Mouse (Mus musculus) Patski (cell line): ENCODE data around the gene Peli2. TPM values are rescaled to one million over a fixed set of nuclear protein-coding genes. Genes with fewer than 3 reads are reported as not detected.

Experiments
- ATAC-seq: fragments of 100-300 bp; one replicate; pipeline ENCODE4 v1.8.0; 2021
- CTCF ChIA-PET: fragments of 350-600 bp; sonication (Branson Sonifier 250); formaldehyde crosslinking; loops from one replicate; lab custom pipeline; 2022; ENCODE audit warnings: inconsistent platforms; lab: Charles Lee
- POLR2A ChIA-PET: fragments of 350-600 bp; sonication (Branson Sonifier 250); formaldehyde crosslinking; loops from one replicate; lab custom pipeline; 2022; ENCODE audit warnings: antibody characterized with exemption, inconsistent platforms; lab: Charles Lee
- DNase-seq: peaks from one replicate; pipeline ENCODE4 v3.0.0-alpha.2; 2011; ENCODE audit warnings: low read depth, low spot score
- H3K27me3 ChIP-seq: fragments of 371-371 bp; one replicate; pipeline ENCODE4 v1.5.1; 2021
- CTCF ChIP-seq: fragments of 100-300 bp; IDR thresholded peaks from one replicate; pipeline ENCODE4 v1.5.1; 2021
- in situ Hi-C: fragments of 300-500 bp; cut with MboI; formaldehyde crosslinking; loops from 3 replicates; pipeline ENCODE4 v1.11.1; 2018; ENCODE audit warnings: low pct_unique_long_range_greater_than_20kb, mixed read lengths
- polyA plus RNA-seq: library from polyadenylated mRNA; unstranded; gene quantifications from one replicate; pipeline ENCODE4 v1.2.3, GENCODE M21; 2021

Peli2 gene
- polyA plus RNA-seq, 1 experiment from 2014 or later: 5.4 TPM

DNA sequence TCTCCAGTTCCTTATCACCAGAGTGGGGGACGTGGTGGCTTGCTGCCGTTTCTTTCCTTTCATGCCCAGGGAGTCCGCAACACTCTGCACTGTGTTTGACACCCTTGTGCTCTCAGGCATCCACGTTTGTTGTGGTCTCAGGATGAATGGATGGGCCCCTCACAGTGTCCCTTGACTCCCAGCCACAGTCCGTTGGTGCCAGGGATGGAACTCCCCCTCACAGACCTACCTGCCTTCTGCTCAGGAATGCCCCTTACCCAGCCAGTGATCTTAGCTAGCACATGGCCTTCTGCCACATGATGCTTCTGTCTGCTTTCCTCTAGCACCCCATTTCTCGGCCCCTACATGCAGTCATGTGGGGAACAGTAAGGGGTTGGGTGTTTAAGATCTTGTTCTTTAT, 65.7 kb downstream of the Peli2 start:
- no peak for DNase-seq
- in situ Hi-C loops: no loop called here
- no peak for ATAC-seq
- ChIA-PET POLR2A (no interaction called here), CTCF (no interaction called here)
- no peak for TF ChIP-seq CTCF
- H3K27me3 ChIP-seq: no peaks in the 10 kb centered on the region

DNA sequence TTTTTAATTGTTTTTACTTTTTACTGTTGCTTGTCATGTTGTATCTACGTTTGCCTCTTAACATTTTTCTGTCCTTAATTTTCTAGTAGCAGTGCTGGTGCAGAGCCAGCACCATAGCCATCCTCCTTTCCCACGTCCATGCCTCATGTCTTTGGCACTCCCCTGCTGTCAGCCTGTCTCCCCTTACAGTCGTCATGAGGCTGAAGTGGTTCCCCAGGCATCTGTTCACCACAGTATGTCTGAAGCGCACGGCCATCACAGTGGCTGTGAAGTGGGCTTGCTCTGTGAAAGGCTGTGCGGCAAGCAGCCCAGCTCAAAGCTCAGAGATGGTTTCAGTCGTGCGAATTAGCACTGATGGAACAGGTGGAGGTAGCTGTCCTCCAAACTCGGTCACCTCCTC, 66.5 kb downstream of the Peli2 start:
- ChIA-PET CTCF (no interaction called here), POLR2A (no interaction called here)
- TF ChIP-seq CTCF: no peak
- DNase-seq: no peak
- H3K27me3 ChIP-seq: no peaks in the 10 kb centered on the region
- no peak for ATAC-seq
- in situ Hi-C loops: no loop called here

DNA sequence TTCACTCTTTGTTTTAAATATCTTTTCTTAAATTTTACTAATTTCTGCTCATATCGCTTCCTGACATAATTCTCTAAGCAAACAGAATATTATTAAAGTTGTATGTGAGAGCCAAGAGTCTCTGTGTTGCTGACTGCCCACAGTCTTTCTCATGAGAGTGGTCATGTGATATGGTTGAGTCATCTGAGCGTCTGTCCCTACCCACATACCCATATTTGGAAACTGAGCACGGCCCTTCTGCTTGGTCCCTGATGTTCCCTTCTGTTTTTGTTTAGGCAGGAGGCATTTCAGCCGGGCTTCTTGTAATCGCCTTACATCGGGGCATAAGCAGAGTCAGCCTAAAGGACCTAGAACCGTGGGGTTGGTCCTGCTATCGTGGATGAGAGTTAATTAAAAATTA, 68.7 kb downstream of the Peli2 start:
- in situ Hi-C loops: no loop called here
- no peak for TF ChIP-seq CTCF
- DNase-seq: no peak
- POLR2A ChIA-PET: no interaction called here
- no peaks in the 10 kb centered on the region for H3K27me3 ChIP-seq
- CTCF ChIA-PET: interaction anchor here (1.2 kb wide), 1 partner anchor 58 kb away, joined by 3 read pairs; no protein-coding TSS in a partner anchor
- ATAC-seq: no peak

DNA sequence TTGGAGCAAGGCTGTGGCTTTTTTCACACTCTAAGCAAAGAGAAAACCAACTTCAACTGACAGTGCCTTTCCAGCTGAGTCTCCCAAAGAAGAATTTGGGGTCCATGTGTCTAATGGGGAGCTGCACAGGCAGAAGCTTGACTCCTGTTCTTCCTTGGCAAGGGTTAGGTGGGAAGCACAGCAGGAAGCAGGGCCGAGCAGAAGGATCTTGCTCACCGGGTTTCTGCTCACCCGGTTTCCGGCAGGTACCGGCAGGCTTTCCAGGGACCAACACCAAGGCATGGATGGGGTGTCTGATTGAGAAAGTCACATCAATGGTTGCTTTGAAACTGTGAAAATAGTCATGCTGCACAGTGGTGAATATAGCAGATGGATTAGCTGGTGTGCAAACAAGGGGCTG, 70.3 kb downstream of the Peli2 start:
- H3K27me3 ChIP-seq: no peaks in the 10 kb centered on the region
- POLR2A ChIA-PET: no interaction called here
- no peak for TF ChIP-seq CTCF
- in situ Hi-C loops: loop anchor here (10.0 kb wide), 1 partner anchor 164 kb away; no protein-coding TSS in a partner anchor
- CTCF ChIA-PET: no interaction called here
- DNase-seq (no peak), ATAC-seq (no peak)

DNA sequence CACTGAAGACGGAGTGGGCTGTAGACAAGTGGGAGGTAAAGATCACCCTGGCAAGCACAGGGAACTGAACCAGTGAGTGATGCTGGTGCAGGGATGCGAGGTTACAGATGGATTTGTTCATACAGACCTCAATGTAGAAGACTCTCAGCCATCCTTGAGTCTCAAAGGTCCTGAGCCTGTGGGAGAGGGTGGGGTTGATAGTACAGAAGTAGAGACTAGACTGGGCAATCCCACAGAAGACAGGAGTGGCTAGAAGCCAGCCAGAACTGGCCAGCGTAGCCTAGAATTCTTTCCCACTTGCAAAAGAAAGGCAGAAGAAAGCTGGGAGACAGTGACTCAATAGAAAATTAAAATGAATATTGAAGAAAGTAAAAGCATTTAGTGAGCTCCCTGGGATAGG, 71.3 kb downstream of the Peli2 start:
- in situ Hi-C loops: loop anchor here (10.0 kb wide), 1 partner anchor 163 kb away; no protein-coding TSS in a partner anchor
- ChIA-PET CTCF (no interaction called here), POLR2A (no interaction called here)
- TF ChIP-seq CTCF: no peak
- H3K27me3 ChIP-seq: no peaks in the 10 kb centered on the region
- no peak for DNase-seq
- no peak for ATAC-seq

- ATAC-seq: no peak
- in situ Hi-C loops: loop anchor here (10.0 kb wide), 1 partner anchor 158 kb away; no protein-coding TSS in a partner anchor
- CTCF ChIA-PET: interaction anchor here (0.7 kb wide), 1 partner anchor 89 kb away, joined by 3 read pairs; no protein-coding TSS in a partner anchor
- H3K27me3 ChIP-seq: no peaks in the 10 kb centered on the region
- no peak for DNase-seq
- POLR2A ChIA-PET: no interaction called here
- TF ChIP-seq CTCF: no peak
These were observed 76.2 kb downstream of the Peli2 start for GRCm38 (mm10) chr14:48196804-48197203.

DNA sequence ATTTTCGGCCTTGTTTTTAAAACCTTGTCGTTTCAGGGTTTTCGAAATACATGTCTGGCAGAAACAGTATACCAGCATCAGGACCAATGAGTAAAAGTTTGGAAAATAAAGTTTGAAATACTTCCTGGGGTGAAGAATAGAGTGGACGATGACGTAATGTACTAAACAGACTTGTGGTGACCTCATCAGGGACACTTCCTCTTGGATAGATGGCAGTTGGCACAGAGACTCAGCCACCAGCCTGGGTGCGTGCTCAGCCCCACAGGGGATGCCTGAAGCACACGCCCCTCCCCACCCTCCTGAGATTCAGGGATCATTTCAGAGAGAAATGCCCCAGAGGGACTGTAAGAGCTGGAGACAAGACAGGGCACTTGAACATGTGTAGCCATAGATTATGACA, 76.7 kb downstream of the Peli2 start:
- DNase-seq (no peak), ATAC-seq (no peak)
- POLR2A ChIA-PET: no interaction called here
- no peak for TF ChIP-seq CTCF
- CTCF ChIA-PET: no interaction called here
- no peaks in the 10 kb centered on the region for H3K27me3 ChIP-seq
- in situ Hi-C loops: loop anchor here (10.0 kb wide), 1 partner anchor 158 kb away; no protein-coding TSS in a partner anchor

GRCm38 (mm10) chr14:48198190-48198954, 77.7 kb downstream of the Peli2 start:
- in situ Hi-C loops: loop anchor here (10.0 kb wide), 1 partner anchor 156 kb away; no protein-coding TSS in a partner anchor
- ChIA-PET POLR2A (no interaction called here), CTCF (interaction anchor here (1.0 kb wide), 1 partner anchor 28 kb away, joined by 3 read pairs; no protein-coding TSS in a partner anchor)
- no peak for TF ChIP-seq CTCF
- no peak for ATAC-seq
- no peaks in the 10 kb centered on the region for H3K27me3 ChIP-seq
- no peak for DNase-seq

DNA sequence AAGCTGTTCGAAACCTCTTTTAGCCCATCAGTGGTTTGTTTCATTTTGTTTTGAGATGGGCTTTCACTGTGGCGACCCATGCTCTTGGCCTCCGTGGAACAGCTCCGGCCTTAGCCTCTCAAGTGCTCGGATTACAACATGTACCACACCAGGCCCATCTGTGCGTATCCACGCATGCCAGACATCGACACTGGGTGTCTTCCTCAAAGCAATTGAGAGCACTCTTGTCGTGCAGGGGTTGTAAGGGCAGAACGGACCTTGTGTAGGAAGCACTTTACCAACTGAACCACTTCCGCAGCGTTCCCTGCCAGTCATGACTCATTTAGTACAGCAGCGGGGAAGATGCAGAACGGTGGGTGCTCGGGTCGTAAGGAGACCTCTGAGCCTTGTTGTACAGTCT, 78.3 kb downstream of the Peli2 start:
- in situ Hi-C loops: loop anchor here (10.0 kb wide), 1 partner anchor 156 kb away; no protein-coding TSS in a partner anchor
- no peak for DNase-seq
- no peak for ATAC-seq
- POLR2A ChIA-PET: no interaction called here
- CTCF ChIA-PET: no interaction called here
- no peak for TF ChIP-seq CTCF
- H3K27me3 ChIP-seq: no peaks in the 10 kb centered on the region

- no peaks in the 10 kb centered on the region for H3K27me3 ChIP-seq
- DNase-seq (no peak), ATAC-seq (no peak)
- ChIA-PET CTCF (no interaction called here), POLR2A (no interaction called here)
- in situ Hi-C loops: loop anchor here (10.0 kb wide), 1 partner anchor 155 kb away; no protein-coding TSS in a partner anchor
- TF ChIP-seq CTCF: no peak
These were observed 78.9 kb downstream of the Peli2 start for GRCm38 (mm10) chr14:48199506-48199905.

DNA sequence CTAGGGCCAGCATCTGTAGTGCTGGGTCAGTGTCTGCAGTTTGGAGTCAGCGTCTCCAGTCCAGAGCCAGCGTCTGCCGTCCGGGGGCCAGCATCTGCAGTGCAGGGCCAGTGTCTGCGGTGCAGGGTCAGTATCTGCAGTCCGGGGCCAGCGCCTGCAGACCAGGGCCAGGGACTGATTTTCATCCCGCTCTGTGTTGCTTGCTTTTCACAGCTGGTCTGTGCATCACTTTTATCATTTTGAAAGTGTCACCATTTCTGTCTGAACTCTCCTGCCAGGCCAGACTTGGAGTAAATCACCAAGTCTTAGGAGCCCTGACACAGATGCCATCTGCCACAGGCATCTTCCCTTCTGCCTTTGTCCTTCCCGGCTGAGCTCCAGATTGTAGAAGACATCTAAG, 79.7 kb downstream of the Peli2 start:
- no peak for TF ChIP-seq CTCF
- no peaks in the 10 kb centered on the region for H3K27me3 ChIP-seq
- POLR2A ChIA-PET: no interaction called here
- CTCF ChIA-PET: no interaction called here
- in situ Hi-C loops: no loop called here
- ATAC-seq (no peak), DNase-seq (no peak)
